Mouse (Mus musculus) heart, adult 9 months (tissue): ENCODE measurements around the gene Olfr155.

Experiments used
- DNase-seq, 2 experiments: peaks; one replicate each; pipeline ENCODE4 v3.0.0; 2022; ENCODE audit warnings: low spot score in 2 of 2

The Olfr155 gene

DNA sequence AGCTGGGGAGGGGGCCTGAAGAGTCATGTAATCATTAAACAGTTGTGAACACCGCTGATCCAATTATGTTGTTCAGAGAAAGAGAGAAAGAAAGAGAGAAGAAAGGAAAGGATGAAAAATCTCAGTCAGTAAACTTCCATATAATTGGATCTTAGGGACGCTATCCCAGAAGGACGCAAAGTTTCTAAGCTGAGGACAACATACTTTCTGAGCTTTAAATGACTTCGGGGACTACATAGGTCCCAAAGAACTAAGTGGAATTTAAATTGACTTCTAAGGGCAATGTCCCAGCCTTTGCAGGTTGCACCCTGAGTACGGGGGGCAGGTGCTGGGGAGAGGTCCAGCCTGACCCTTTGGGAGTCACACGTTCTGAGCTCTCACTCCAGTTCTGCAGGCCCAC is at the start of gene Olfr155:
Gene Olfr155, plus strand, starts transcription at position 301 of the 400 bp plus-strand sequence.
- DNase-seq = no peak

DNA sequence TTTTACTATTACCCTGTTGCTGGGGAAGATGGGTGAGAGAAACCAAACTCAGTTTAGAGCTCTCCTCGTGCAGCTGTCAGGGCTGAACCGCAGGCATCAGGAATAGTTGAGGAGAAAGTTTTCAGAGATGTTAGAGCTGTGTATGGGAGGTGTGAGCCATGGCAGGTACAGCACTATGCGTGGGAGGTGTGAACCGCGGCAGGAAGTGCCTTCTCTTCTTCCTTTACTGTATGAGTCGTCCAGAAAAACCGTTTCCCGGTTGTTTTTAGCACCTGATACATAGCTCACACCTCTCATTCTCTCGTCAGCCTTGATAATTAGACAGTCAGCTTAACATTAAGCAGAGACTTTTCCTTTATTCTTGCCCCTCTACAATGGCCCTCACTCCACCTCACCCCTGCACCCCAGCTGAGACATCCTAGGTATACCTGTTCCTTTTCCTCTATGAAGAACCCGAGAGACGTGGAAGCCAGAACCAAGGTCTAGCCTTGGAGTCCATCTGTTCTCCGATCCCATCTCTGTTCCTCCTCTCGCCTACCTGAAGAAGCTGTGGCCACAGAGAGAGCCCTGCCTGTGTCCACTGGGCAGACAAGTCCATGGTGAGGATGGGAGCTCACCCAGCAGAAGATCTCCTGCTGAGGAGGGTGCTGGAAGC is 28.3 kb upstream of the Olfr155 start:
- no peak for DNase-seq

DNA sequence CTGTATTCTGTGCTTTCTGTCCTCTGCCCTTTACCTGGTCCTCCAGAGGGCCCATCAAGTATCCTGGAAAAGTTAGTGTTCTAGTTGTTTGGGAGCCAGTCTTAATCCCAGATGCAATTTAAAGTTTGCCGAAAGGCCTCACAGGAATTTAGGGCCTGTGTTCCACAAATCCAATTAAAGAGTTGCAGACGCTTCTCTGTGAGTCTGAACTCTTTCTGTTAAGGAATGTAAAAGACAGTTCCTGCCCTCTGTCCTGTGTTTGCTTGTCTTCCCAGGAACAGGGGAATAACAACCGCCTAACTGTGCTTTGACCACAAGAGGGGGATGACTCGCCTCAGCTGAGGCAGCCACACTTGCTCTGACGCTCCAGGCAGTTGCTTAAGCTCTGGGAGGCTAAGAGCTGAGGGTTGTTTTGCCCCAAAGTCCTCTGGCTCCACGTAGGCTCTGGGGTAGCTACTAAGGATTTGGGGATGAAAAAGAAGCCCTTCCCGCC is 27.5 kb upstream of the Olfr155 start, which contains the start of gene Olfr156:
Gene Olfr156, minus strand, starts transcription at position 51 of the 493 bp plus-strand sequence.
- no peak for DNase-seq

DNA sequence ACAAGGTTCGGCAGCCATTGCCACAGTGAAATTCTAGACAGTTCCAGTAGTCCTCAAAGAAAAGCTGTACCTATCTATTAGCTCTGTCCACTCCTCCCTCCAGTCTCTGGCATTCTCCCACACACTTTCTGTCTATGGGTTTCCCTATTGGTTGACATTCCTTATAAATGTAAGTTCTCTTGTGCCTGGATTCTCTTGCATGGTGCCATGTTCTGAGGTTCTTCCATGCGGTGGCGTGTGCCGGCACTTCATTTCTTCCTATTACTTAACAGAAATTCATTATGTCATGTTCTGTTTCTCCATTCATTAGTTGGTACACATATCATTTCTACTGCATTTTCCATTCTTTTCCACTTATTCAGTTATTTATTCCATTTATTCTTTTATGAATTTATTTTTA is 22.6 kb upstream of the Olfr155 start:
- DNase-seq = no peak

DNA sequence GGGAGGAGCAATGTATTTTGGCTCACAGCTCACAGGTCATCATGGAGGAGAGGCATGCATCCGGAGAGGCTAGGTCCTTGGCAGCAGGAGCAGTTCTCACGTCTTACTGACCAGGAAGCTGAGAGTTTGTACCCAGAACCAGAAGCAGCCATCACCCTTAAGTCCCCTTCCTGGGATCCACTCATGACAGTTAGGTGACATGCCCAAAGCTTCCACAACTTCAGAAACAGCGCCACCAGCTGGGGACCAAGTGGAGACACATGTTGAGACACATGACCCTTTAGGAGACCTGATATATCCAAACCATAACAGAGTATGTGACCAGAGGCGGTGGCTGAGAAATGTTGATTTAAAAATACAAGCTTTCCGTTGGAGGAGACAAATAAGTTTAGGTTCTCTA is 19.3 kb upstream of the Olfr155 start:
- no peak for DNase-seq

DNA sequence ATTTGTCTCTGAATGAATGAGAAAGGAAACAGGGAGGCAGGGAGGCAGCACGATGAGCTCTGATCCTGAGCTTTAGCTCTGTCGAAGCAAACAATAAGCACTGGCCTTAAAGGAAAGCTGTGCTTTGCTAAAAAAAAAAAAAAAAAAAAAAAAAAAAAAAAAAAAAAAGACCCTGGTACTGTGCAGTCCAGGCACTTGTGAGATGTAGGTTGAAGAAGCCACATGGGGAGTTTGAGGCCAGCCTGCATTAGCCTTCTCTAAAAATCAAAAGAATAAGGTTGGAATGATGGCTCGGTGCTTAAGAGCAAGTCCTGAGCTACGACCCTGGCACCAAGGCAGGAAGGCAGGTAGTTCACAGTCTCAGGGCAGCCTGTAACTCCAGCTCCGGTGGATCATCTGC is 17.6 kb upstream of the Olfr155 start:
- no peak for DNase-seq

DNA sequence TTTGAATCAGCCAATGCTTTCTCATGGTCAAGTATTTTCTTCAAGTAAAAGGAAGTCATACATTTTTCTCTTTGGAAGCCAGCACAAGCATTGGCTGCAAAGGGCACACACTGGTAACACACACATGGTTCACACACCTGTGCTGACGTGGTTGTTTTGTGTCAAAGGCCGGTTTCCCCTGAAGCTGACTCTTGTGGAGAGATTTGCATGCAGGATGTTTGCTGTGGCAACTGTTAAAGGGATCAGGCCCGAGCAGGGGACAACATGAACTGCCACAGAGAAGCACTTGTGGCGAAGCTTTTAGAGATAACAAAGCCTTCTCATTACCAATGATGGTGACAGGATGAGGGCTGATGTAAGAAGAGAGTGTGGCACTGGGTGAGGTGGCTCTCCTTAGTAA is 16.6 kb upstream of the Olfr155 start:
- no peak for DNase-seq

DNA sequence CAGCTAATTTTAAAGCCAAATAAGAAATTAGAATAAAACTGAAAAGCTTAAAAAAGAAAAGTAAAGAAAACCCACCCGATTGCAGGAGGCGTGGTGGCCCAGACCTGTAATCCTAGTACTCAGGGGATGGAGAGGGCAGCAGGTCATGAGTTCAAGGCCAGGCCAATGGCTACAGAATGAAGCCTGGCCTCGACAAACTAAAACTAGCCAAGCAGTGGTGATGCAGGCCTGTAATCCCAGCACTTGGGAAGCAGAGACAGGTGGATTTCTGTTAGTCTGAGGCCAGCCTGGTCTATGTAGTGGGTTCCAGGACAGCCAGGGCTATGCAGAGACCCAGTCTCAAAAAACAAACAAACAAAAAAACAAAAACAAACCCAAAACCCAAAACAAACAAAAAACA is 13.0 kb upstream of the Olfr155 start:
- no peak for DNase-seq

DNA sequence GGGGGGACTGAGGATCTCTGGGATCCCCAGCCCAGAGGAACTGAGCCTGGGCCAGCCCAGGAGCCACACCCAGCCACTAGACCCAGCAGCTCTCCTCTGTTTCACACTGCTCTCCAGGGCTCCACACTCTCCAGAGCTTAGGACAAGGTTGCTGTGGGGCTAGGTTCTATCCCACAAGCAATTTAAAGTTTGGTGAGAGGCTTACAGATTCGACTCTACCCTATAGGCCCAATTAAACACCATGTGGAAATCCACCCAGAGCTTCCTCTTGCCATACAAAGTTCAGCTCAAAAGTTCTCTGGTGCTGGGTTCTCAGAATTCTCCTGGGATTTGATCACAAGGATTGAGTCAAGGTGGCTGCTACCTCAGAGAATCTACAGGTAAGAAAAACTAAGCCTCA is 11.3 kb upstream of the Olfr155 start, which contains the start of gene Olfr157:
Gene Olfr157, minus strand, starts transcription at position 101 of the 400 bp plus-strand sequence.
- DNase-seq = no peak

DNA sequence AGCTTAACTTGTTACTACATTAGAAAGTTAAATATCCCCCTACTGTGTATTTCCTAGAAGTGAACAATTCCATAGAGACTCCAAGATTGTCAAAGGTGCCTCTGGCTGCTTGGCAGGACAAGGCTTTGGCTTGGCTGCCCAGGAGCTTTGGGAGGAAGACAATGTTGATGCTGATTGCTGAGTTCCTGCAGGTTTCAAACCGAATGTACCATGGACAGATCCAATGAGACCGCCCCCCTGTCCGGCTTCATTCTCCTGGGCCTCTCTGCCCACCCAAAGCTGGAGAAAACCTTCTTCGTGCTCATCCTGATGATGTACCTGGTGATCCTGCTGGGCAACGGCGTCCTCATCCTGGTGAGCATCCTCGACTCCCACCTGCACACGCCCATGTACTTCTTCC is 2.7 kb downstream of the Olfr155 start:
- no peak for DNase-seq

DNA sequence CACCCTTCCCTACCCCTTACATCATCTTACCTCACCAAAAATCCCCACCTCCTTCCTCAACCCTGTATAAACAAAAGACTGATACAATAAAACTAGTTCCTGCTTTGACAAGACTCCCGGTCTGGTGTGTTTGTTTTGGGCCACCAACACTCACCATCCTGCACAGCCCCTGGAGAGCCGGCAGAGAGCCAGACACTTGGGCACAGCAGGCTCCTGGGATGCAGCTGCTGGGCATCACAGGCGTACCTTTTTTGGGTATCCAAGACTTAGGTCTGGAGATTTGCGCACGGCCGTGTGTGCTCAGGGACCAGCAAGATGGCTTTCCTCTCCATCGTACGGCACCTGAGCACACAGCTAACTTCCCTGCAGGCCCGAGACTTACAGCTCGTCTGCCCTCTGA is 8.5 kb downstream of the Olfr155 start:
- no peak for DNase-seq

DNA sequence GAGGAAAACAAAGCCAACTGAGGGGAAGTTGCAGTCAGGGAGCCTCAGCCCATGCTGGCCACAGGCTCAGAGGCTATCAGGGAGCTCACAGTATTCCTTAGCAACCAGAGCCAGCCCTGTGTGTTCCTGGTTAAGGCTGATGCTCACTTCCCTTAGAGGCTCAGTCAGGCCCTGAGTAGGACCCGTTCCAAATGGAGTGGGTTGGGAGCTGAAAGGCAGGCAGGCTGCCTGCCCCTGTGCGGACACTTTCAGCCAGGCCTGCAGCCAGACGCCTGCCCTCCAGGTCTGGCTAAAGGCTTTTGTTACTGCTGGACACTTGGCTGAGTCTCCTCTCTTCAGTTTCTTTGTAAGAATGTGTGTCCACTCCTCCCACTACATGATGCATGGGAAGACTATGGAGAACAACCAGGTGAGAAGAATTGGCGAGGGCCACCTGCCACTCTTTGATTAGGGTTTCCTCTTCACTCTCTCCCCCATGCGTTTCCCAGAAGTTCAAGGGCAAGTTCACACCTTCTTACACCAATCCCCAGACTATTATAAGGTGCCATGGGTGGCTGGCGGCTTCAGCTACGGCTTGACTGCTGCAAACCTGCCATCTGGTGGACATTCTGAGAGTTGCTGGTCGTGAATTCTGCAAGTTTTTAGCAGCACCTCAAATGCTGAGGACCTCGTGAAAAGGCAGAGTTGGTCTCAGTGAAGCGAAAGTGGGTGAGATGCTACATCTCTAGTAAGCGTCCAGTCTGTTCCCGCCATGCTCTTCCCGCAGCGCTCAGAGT is 9.6 kb downstream of the Olfr155 start:
- DNase-seq = peak; percentile 24 to 54

DNA sequence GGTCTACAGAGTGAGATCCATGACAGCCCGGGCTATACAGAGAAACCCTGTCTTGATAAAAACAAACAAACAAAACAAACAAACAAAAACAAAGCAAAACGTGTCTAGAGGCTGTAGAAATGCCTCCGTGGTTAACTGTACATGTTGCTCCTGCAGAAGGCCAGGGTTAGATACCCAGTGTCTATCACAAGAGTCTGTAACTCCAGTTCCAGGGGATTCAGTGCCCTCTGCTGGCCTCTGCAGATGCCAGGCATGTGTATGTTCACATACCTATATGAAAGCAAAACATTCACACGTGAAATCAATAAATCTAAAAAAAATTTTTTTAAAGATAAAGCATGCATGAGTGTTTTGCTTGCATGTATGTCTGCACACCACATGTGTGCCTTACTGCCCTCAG is 11.9 kb downstream of the Olfr155 start:
- no peak for DNase-seq

DNA sequence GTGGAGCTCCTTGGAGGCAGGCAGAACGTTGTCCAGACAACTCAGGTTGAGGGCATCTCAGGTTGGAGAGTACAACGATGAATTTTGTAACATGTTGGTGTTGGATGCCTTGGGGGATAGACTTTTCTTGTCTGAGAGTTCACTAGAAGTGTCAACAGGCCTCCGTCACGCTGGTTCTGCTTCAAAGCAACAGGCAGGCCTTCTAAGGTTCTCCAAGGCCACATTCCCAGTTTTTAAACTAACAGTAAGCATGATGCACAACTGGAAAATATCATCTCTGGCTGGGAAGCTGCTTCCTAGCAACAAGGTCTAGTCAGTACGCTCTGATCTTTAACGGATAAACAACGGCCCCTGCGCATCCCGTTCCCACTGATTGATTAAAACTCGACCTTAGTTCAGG is 18.5 kb downstream of the Olfr155 start:
- DNase-seq = no peak

DNA sequence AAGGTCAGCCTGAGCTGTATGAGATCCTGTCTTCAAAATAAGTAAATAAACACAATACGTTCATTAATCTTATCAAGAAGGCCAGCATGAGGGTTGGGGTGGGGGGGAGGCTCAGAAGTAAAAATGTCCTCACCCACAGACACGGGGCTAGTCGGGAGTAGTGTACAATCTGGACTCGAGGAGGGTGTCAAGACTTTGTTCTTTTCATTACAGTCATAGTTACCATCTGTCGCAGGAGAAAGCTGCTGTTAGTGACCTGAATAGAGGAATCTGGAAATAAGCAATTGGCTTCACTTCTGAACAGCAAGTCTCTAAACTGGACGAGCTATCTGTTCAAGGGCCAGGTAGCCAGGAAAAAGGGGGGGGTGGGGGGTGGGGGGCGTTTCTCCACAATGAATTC is 23.1 kb downstream of the Olfr155 start:
- no peak for DNase-seq

DNA sequence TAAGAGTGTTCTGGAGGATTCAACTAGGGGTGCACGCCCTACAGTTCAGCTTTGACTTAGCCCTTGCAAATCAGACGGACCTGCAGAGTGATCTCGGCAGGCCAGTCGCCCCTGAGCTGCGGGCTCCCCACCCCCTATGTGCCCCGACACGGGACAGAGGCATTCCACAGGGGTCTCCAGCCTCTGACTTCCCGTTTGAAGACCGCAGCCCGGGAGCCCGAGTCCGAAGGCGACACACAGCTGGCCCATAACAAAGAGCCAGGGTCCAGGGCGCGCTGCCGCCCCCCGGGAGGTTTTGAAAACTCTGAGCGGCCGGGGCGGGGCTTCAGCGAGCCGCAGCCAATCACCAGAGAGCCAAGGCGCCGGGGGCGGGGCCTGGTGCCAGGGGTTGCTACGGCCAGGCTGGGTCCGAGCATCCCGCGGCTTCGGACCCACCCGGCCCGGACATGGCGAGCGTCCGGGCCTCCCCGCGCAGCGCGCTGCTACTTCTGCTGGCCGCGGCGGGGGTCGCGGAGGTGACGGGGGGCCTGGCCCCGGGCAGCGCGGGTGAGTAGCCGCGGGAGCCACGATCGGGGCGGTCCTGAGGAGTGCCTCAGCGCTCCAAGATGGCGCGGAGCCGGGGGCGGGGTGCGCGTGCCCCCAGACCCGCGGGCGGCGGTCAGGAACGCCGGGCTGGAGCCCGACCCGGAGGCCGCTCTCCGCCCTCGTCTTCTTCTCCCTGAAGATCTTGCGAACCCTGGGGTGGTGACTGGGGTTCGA is 24.0 kb downstream of the Olfr155 start, which contains the start of gene Reck:
Gene Reck, plus strand, starts transcription at position 371 of the 759 bp plus-strand sequence.
- peak; percentile 84 to 87 for DNase-seq

DNA sequence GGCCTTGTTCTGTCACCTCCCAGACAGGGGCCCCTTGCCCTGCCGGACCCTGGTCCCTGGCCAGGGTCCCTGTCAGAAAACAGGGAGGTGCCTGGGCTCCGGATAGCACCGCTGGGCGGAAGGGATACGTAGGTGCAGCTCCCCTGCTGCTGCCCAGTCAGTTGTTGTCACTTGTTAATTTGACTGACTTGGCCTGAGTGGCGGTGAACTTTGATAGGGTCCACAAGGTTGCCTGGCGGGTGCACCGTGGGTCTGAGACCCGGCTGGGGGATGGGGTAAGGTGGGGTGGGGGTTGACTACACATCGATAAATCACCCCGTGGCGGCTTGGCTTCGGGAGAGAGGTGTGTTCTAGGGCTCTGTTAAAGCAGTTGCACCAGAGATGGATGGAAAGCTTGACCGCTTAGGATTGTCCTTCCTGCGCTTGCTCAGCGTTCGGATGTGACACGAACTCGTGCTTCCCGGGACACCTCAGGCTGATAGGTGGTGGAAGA is 24.6 kb downstream of the Olfr155 start:
- DNase-seq = peak; percentile 10 to 12

DNA sequence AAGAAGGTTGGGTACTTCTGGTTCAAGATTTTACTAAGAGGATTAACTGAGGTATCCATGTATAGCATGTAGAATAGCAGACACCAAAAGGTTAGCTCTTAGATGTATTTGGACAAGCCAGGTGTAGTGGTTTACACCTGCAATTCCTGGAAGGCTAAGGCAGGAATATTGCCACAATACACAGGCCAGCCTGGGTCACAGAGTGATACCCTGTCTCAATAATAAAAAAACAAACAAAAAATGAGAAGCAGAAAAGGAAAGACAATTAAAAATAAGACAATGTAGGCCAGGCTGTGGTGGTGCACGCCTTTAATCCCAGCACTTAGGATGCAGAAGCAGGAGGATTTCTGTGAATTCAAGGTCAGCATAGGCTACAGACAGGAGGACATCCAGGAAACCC is 25.9 kb downstream of the Olfr155 start:
- DNase-seq = no peak

DNA sequence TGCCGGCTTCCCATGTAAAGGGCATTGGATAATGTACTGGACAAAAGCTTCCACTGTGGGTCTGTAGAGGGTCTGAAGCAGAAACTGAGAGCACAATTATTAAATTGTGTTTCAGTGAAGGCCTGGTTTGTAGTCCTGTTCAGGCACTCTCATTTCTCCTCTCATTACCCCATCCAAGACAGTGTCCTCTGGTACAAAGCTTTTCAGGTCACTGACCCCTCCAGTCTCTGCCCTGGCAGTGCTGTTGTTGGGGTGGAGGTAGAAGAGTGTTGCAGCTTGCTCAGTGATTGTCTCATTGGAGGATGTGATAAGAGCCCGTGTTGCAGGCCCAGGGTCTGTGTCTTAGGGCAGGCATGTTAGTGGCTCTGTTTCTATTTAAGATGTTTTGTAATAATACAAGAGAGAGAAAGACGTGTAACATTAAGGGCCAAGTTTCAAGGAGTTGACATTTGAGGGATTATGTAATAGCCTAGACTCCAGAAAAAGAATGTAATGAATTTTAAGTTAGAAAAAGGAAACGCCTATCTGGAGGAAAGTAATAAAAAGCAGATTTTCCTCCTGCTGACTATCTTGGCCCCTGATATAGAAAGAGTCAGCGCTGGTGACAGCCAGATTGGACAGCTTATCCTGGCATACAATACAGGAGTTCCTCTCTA is 26.9 kb downstream of the Olfr155 start:
- DNase-seq = peak; percentile 21 to 23

DNA sequence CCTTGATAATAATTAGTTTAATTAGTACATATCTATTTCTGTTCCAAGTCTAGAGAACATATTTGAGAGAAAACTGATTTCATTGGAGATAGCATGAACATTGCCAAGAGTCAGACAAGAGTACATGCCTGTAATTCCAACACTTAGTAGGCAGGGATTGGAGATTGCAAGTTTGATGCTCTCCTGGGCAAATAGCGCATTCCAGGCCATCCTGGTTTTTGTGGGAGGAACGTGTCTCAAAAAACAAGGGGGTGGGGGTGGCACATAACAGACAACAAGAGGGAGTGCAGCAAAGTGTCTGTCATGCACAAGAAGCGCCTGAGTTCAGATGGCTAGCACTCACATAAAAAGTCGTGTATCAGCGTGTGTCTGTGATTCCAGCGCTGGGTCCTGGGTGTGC is 28.2 kb downstream of the Olfr155 start:
- no peak for DNase-seq

DNA sequence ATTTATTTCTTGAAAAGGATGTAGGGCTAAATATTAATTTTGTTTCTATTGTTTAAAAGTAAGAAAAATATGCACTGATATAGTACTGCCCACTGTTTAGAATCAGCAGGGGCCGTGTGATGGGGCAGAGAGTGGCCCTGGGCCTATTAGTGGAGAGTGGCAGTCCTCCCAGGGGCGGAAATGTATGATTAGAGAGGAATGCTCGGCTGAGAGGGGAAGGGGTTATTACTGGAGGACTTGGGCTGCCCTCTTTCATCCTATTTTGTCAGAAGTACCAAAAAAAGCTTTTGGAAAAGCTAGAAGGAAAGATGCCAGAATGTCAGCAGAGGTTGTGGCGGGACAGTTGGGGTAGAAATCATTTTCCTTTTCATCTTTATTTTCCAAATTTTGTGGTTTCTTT is 32.8 kb downstream of the Olfr155 start:
- no peak for DNase-seq

DNA sequence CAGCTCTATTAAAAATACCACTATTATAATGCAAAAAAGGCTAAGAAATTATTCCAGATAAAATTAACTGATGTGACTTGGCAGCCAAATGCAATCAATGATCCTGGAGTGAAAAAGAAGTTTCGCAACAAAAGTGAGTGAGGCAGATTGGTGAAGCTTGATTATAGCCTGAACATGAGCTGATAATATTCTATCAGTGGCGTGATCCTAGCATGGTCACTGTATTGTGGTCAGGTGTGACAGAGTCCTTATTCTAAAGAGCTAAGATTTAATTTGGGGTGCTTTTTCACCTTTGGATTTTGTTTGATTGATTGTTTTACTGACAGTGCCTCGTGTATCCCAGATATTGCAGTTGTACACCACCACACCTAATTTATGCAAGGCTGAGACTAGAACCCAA is 39.9 kb downstream of the Olfr155 start:
- no peak for DNase-seq
